Mouse (Mus musculus) thymus, postnatal 4 days (tissue): Measurements from ENCODE around the gene Nup62.

Source experiments
- DNase-seq: peaks from one replicate; pipeline ENCODE4 v3.0.0; 2021

Nup62 gene

GRCm38 (mm10) chr7:44819391-44819790 lies 3.5 kb downstream of the Nup62 start:
- peak; percentile 2 for DNase-seq

DNA sequence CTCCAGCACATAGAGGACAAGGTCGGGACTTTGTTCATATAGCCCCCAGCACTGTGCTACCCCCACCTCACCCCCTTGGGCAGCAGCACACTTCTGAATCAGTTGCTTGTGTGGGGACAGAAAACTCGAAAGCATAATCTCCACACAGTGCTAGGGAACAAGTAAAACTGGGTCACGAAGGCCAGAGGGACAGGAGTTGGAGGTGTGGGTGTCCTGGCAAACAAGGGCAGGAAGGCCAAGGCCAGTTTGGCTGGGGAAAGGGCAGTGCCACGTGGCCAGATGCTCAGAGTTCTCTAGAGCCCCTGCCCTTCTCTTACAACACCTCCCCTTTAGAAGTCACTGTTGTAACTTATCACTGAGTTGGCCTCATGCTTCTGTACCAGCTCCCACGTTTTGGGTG lies 4.0 kb downstream of the Nup62 start:
- peak; percentile 5 for DNase-seq

GRCm38 (mm10) chr7:44820525-44820924 lies 4.6 kb downstream of the Nup62 start:
- DNase-seq = peak; percentile 3

DNA sequence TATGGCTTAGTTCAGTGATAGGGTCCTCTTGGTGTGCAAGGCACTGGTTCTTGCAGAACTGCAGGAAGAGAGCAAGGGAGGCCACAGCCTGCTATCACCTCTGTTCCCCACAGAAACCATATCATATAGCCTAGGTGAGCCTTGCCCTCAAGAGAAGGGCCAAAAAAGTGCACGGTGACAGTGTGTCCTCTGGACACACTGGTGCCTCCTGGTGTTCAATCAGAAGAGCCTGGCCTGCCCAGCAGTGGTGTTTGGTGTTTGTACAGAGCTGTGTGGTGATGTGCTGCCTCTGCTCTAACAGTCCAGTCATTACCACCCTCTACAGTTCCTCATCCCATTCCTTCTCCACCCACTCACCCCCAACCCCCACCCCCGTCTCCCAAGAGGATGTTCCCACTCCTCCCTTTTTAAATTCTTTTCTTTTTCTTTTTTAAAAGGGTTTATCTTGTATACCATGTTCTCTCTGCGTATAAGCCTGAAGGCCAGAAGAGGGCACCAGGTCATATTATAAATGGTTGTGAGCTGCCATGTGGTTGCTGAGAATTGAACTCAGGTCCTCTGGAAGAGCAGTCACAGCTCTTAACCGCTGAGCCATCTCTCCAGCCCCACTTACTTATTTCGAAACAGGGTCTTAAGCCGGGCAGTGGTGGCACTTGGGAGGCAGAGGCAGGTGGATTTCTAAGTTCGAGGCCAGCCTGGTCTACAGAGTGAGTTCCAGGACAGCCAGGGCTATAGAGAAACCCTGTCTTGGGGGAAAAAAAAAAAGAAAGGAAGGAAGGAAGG lies 6.0 kb downstream of the Nup62 start:
- peak; percentile 13 for DNase-seq

DNA sequence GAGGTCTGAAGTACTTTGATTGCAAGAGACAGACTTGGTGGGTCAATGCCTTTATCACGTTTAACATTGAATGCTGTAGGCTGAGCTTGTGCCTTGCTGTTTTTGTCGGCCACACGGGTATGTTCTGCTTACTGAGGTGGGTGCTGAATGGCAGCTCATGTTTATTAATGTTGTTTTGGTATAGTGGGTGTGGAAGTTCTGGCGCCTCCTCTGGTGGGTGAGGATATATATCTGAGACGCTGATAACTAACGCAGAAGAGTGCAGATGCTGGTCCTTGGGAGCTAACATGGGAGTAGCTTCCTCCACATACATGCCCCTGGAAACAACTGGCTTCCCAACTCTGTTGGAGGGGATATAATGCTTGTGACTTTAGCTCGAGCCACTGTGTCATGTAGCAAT lies 7.5 kb downstream of the Nup62 start:
- DNase-seq = peak; percentile 56

GRCm38 (mm10) chr7:44824872-44825271 lies 9.0 kb downstream of the Nup62 start:
- DNase-seq = peak; percentile 93

DNA sequence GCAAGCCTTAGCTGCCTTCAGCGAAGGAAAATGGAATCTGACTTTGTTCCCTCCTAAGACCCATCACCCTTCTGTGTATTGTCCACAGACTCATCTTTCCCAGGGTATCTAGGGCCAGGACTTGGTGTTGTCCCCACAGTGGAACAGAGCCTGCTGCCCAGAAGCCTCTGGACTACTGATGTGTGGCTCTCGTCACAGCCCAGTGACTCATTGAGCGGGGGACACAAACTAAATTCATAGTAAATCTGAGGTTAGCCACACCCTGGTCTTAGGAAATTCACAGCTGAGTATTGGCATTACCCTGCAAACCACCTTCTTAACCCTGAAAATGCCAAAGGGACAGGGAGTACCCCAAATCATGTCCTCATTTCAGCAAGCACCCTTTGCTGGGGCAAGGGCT lies 10.9 kb downstream of the Nup62 start:
- no peak for DNase-seq

DNA sequence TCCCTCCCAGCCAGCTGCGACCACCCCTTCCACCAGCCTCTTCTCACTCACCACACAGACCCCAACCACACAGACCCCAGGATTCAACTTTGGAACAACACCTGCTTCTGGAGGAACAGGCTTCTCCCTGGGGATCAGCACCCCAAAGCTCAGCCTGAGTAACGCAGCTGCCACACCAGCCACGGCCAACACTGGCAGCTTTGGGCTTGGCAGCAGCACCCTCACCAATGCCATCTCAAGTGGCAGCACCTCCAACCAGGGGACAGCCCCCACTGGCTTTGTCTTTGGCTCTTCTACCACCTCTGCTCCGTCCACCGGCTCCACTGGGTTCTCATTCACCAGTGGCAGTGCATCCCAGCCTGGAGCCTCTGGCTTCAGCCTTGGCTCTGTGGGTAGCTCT lies 12.8 kb downstream of the Nup62 start:
- no peak for DNase-seq

DNA sequence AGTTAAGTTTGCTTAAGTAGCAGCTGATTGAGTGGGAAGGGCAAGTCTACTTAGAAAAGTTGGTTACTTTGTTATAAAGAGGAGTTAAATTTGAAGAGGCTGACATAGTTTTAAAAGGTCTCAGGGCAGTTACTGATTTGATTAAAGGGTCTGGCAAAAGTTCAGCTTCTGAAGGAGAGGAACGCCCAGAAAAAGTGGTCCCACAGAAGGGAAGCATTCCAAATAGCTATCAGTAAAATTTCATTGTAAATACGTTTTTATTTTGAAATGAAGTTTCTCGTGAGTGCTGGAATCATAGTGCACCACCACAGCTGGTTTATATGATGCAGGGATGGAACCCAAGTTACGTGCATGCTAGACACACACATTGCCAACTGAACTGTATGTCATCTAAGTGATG lies 16.9 kb downstream of the Nup62 start:
- no peak for DNase-seq

DNA sequence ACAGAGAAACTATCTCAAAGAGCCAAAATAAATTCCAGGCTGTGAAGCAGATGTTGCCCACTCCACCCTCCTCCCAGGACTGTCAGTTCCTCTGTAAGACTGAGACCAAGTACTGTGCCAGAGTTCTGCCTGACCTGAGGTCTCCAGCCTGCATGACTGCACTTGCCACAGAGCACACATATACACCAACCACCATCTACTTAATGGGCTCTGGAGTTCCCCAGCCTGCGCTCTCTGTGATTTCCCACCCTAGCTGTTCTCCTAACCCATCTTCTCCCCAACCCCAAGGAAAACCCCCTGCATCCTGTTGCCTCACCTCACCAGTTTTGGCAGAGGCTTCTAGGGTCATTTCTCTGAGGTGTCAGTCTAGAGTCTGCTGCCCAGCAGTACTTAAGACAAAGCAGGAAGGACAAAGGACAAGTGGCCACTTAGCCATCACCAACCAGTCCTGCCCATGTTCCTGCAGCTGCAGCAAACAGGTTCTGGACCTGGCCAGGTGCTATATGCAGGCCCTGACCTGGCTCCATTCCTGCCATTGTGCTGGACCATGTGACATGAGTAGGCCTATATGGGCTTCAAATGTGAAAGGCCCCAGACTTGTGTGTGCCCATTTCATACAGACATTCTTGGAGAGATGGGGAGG lies 19.6 kb downstream of the Nup62 start:
- no peak for DNase-seq

DNA sequence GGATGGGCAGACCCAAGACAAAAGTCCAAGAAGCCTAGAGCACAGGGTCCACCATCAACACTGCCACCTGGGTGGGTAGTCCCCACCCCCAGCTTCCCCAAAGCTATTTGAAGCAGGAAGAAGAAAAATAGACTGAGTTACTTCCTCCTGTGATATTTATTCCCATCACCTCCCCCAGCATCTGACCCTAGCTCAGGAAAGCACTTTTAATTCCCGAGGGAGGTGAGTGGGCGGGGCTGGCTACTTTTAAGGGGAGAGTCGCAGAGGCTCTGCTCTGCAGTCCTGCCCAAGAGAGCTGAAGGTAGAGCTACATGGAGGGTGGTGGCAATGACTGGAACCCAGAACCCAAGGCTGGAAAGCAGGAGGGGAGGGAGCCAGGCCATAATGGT lies 20.1 kb downstream of the Nup62 start:
- DNase-seq = no peak

DNA sequence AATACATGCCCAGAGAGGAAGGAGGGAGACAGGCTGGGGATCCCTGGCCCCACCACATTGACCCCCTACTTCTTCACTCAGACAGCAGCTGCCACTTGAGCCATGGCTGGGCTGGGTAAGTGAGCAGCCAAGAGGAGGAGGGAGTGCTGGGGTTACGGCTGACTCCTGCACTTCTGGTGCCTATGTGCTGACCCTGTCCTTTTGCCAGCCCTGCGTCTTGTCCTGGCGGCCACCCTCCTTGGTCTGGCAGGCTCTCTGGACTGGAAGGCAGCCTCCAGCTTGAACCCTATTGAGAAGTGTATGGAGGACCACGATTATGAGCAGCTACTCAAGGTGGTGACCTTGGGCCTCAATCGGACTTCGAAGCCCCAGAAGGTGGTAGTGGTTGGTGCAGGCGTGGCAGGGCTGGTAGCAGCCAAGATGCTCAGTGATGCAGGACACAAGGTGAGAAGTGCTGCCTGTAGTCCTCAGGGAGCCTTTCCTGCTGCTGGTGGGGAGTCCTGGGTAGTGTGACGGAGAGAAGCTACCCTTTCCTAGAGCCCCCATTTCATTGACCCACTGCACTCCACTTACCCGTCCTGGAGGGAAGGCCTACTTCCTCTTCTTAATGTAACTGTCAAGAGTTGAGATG lies 20.6 kb downstream of the Nup62 start:
- DNase-seq = no peak

DNA sequence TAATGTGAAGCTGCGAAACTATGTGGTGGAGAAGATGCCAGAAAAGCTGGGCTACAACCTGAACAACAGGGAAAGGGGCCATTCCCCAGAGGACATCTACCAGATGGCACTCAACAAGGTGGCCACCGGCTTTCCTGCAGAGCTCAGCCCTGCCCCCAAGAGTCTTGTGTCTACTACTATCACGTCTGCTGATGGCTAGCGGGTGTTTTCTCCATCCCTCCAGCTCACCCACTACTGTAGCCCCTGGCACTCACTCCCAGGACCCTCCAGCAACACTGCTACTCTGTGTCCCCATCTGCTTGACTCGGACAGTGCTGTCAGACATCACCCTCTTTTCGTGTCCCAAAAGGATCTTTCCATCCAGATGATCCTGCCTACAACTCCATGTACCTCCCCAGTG lies 22.2 kb downstream of the Nup62 start:
- no peak for DNase-seq

- no peak for DNase-seq
Measured at GRCm38 (mm10) chr7:44839171-44839490, 23.2 kb downstream of the Nup62 start.

- peak; percentile 72 for DNase-seq
Measured at GRCm38 (mm10) chr7:44839491-44840191, 23.8 kb downstream of the Nup62 start.

DNA sequence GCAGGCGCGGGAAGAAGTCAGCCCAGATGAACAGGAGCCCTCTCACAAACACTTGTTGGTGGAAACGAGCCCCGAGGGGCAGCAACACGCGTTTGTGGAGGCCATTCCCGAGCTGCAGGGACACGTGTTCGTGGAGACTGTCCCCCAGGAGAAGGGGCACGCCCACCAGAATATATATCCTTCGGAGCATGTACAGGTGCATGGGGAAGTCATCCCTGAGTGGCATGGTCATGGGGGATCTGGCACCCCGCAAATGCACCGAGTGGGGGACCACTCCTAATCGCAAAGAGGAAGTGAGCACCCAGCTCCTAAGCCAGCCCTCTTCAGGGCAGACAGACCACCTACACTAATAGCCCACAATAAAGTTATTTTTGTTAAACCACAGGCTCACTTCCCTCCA lies 24.5 kb downstream of the Nup62 start:
- DNase-seq = no peak

DNA sequence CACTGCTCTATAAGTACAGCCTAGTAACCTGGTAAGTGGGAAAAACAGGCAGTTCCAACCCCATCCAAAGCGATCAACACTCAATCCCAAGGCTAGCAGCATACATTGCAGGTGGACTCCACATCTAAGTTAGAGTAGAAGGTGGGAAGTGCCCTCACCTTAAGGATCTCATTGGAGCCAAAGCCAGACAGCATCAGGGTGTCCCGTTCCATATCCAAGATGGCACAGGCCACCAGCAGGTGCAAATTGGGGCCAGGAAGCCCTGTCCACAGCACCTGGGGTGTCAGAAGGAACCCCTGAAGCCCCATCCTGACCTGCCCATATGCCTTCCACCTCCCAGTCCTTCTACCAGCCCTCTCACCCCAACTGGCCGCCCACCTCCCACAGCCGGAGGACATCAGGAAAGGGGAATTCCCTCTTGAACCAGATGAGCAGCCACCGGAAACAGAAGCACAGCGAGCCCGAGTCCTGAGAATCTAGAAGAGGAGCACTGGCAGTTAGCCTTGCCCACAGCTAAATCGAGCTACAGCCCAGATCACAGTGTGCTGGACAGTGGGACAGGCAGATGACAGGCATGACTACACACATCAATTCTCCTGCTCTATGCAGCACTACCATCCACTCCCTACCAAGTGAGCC lies 26.1 kb downstream of the Nup62 start:
- no peak for DNase-seq

GRCm38 (mm10) chr7:44845006-44845405 lies 29.1 kb downstream of the Nup62 start:
- no peak for DNase-seq

- no peak for DNase-seq
Measured at GRCm38 (mm10) chr7:44846804-44847203, 30.9 kb downstream of the Nup62 start.

DNA sequence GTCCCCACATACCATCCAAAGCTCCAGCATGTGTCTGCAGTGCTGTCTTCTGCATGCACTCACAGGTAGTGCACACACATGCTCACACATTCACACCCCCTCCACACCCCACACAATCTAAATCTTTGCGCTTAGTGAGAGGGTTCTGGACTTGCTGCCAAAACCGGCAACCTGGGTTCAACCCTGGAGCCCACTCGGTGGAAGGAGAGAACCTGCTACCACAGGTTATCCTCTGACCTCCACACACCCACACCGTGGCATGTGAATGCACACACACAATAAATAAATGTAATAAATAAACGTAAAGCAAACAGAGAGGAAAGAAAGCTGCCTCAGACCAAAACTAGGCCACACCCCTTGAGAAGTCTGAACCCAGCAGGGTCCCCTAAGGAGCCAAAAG lies 31.9 kb downstream of the Nup62 start:
- DNase-seq = no peak

DNA sequence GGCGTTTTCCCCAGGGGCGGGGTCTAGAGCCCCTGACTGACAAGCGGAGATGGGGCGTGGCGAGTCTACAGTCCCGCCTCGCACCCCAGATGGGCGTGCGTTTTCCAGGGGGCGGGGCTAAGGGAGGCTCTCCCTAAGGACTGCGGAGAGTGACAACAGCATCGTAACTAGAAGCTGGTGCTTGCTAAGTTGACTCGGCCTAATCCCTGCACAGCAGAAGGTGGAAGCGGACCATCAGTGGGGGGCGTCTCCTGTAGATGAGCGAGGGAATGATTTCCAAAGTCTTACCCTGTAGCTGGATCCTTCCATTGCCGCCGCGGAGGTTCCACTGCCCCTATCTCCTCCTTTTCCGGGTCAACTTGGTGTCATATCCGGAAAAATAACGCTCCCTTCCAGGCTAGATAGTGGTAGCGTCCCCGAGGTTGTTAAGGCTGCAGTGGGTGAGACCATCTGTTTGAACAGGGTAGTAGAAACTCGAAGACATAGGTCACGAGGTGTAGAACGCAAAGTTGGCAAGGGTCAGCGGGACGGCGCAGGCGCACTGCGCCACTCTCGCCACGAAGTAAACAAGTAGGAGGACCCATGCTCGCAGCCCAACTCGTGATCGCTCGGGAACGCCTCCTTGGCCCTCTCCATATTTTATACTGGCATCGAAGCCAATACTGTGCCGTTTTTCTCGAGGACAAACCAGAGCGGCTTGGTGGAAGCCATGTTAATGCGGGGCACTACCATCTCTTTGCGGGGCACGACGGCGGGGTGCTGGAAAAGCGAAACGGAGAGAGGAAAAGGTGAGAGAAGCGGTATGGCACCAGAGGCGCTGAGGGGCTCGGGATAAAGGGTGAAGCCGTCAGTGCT lies 32.9 kb downstream of the Nup62 start, which contains the start of the genes Akt1s1 and Tbc1d17:
Gene Akt1s1, plus strand, starts transcription at position 431 of the 855 bp plus-strand sequence.
Gene Tbc1d17, minus strand, starts transcription at position 519 of the 855 bp plus-strand sequence.
- peak; percentile 98 for DNase-seq
